In genomic region chrX:135879626-135880025, GRCm38 (mm10) we compare ENCODE assay signal across 22 mouse cellular contexts.
"Had no signal": no experiment of that assay in that cellular context is flagged by ENCODE, and none has a peak within 500 bp of the region (broad histone marks: within the 10 kb centered on the region; RNA-seq: fewer than 3 reads in every experiment).

No protein-coding gene starts in this region.

- DNase-seq: liver, postnatal 0 days; lung, adult 2 months; lung, postnatal 14 days; lung, postnatal 4 days; midbrain, embryonic 14.5 days; retina, postnatal 1 day; right cerebral cortex, adult 18-20 months; right cerebral cortex, postnatal 25 days; right cerebral cortex, postnatal 4 days; spleen, adult 18-20 months; thymus, adult 18-20 months; thymus, postnatal 14 days; thymus, postnatal 36 days had no signal

- H3K27me3 ChIP-seq: lung, embryonic 15.5 days; megakaryocyte, embryonic 14.5 days; midbrain, embryonic 12.5 days; neural tube, embryonic 13.5 days; neural tube, embryonic 15.5 days had no signal

- H3K9me3 ChIP-seq: lung, embryonic 15.5 days; megakaryocyte, embryonic 14.5 days; midbrain, embryonic 10.5 days; midbrain, embryonic 12.5 days; neural tube, embryonic 13.5 days; neural tube, embryonic 15.5 days had no signal

- H3K36me3 ChIP-seq: lung, embryonic 15.5 days; midbrain, embryonic 10.5 days; midbrain, embryonic 12.5 days; neural tube, embryonic 13.5 days; neural tube, embryonic 15.5 days had no signal

- ATAC-seq: liver, postnatal 0 days; lung, postnatal 0 days; midbrain, embryonic 16.5 days had no signal

- H3K4me1 ChIP-seq: lung, embryonic 15.5 days; midbrain, embryonic 10.5 days; midbrain, embryonic 12.5 days; neural tube, embryonic 13.5 days; neural tube, embryonic 15.5 days had no signal

- H3K4me3 ChIP-seq: lung, embryonic 15.5 days; megakaryocyte, embryonic 14.5 days; midbrain, embryonic 10.5 days; midbrain, embryonic 12.5 days; myocyte; neural tube, embryonic 13.5 days; neural tube, embryonic 15.5 days had no signal
